Mouse (Mus musculus): ENCODE measurements around the gene Tmem116. TPM values are rescaled to one million over a fixed set of nuclear protein-coding genes. Genes with fewer than 3 reads are reported as not detected.

The Tmem116 gene
- 0.46 and 0.69 TPM in 2 replicates for polyA plus RNA-seq (2012; rRNA removed)
- 0.57 and 1.0 TPM in 2 replicates for polyA plus RNA-seq (2014; fragmentation: Nextera tagmentation; extraction: Ambion mirVana)

DNA sequence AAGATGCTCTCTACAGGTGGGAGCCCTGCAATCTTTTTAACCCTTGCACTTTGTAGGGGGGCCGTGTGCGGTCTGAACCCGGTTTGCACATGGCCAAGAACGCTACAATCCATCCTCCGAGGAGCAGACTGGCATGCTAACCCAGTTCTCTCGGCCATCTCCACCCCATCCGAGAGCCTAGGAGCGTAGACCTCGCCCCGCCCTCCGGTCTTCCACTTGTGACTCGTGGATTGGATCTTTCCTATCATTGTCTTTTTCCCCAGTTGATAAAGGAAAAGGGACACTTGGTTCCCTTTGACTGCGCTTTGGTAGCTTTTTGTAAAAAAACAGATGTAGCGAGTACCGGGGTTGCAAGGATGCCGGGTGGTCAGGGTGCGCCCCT is at the start of gene Tmem116:
Tmem116 (plus strand) TSS at position 250 of the 382 bp plus-strand sequence.
- ATAC-seq (ENCODE audit: insufficient read depth): peak; percentile 52
- H3K27ac ChIP-seq: peak within 1 kb of the TSS; percentile 87
- TF ChIP-seq EP300 (IDR thresholded peaks at IDR 0.05; ENCODE audit: low read depth) (no peak), CTCF (IDR thresholded peaks at IDR 0.05; ENCODE audit: low read depth) (no peak)
- peak in 2 of 3 experiments; percentile 53 to 58 for DNase-seq (ENCODE audit: low read depth in 3 of 3, low spot score in 3 of 3)
- WGBS (ENCODE audit: insufficient replicate concordance): under 1% methylated on average over 17 of the region's 17 CpGs
- peaks cover 28% of the 10 kb centered on the region for H3K36me3 ChIP-seq (replicated peaks; ENCODE audit: control insufficient read depth, insufficient read depth, low read depth)
- no peaks in the 10 kb centered on the region for H3K9me3 ChIP-seq (ENCODE audit: control insufficient read depth, low read length)
- peak within 1 kb of the TSS; percentile 73 to 91 for H3K4me3 ChIP-seq (ENCODE audit: insufficient read depth in 1 of 2, low read depth in 2 of 2, low read length in 2 of 2)
- peaks cover 8 to 15% of the 10 kb centered on the region in 2 experiments for H3K4me1 ChIP-seq (replicated peaks; ENCODE audit: control insufficient read depth in 2 of 2, insufficient read depth in 2 of 2, low read length in 1 of 2)
- H3K4me2 ChIP-seq (ENCODE audit: low read depth): peak within 1 kb of the TSS; percentile 88
- no peaks in the 10 kb centered on the region for H3K27me3 ChIP-seq (ENCODE audit: control insufficient read depth, insufficient read depth, low read length)
- peak within 1 kb of the TSS; percentile 91 for H3K9ac ChIP-seq (replicated peaks)

DNA sequence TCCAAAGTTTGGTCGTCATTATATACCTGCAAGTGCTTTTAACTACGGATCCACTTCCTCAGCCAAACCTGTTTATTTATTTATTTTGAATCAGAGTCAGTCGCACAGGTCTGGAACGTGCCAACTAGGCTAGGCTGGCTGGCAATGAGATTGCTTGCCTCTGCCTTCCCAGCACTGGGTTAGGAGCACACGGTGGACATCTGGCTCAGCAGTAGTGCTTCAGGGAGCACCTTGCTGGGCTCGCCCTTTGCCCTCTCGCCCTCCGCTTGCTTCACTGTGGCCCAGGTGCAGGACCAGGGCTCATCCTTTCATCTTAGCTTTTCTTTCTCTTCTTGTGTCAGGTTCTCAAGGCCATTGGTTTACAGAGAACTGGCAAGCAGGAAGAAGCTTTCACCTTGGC is 43.8 kb upstream of the Tmem116 start:
- ATAC-seq (ENCODE audit: insufficient read depth) (no peak), DNase-seq (ENCODE audit: low read depth in 3 of 3, low spot score in 3 of 3) (no peak)
- H3K27me3 ChIP-seq (ENCODE audit: control insufficient read depth, insufficient read depth, low read length): no peaks in the 10 kb centered on the region
- peaks cover 41% of the 10 kb centered on the region for H3K36me3 ChIP-seq (replicated peaks; ENCODE audit: control insufficient read depth, insufficient read depth, low read depth)
- H3K9ac ChIP-seq (replicated peaks): no peak overlapping the region
- H3K4me3 ChIP-seq (ENCODE audit: insufficient read depth in 1 of 2, low read depth in 2 of 2, low read length in 2 of 2): no peak overlapping the region
- no peaks in the 10 kb centered on the region for H3K9me3 ChIP-seq (ENCODE audit: control insufficient read depth, low read length)
- 89% methylated on average over 8 of the region's 8 CpGs for WGBS (ENCODE audit: insufficient replicate concordance)
- H3K27ac ChIP-seq: no peak overlapping the region
- H3K4me2 ChIP-seq (ENCODE audit: low read depth): no peak overlapping the region
- peaks cover 0 to 3% of the 10 kb centered on the region in 2 experiments; a peak in 1 of 4 replicates for H3K4me1 ChIP-seq (replicated peaks; ENCODE audit: control insufficient read depth in 2 of 2, insufficient read depth in 2 of 2, low read length in 1 of 2)
- TF ChIP-seq EP300 (IDR thresholded peaks at IDR 0.05; ENCODE audit: low read depth) (no peak), CTCF (IDR thresholded peaks at IDR 0.05; ENCODE audit: low read depth) (no peak)

DNA sequence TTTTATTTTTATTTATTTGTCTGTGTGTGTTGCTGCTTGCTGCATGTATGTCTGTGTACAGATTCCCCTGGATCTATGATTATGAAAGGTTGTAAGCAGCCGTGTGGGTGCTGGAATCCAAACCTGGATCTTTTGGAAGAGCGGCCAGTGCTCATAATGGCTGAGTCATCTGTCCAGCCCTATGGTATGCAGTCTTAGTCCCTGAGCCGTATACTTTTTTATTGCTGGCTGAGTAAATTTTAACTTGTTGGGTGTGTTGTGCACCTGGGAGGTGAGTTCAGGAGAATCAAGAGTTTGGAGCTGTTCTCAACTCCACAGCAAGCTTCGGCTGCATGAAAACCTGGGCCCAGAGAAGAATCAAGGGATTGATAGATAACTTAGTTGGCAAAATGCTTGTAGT is 40.7 kb upstream of the Tmem116 start:
- TF ChIP-seq EP300 (IDR thresholded peaks at IDR 0.05; ENCODE audit: low read depth): no peak
- no peak for TF ChIP-seq CTCF (IDR thresholded peaks at IDR 0.05; ENCODE audit: low read depth)
- no peak for ATAC-seq (ENCODE audit: insufficient read depth)
- Histone ChIP-seq H3K27me3 (ENCODE audit: control insufficient read depth, insufficient read depth, low read length) (no peaks in the 10 kb centered on the region), H3K9me3 (ENCODE audit: control insufficient read depth, low read length) (no peaks in the 10 kb centered on the region), H3K9ac (replicated peaks) (no peak overlapping the region), H3K4me3 (ENCODE audit: insufficient read depth in 1 of 2, low read depth in 2 of 2, low read length in 2 of 2) (no peak overlapping the region), H3K4me1 (replicated peaks; ENCODE audit: control insufficient read depth in 2 of 2, insufficient read depth in 2 of 2, low read length in 1 of 2) (no peaks in the 10 kb centered on the region), H3K27ac (no peak overlapping the region), H3K4me2 (ENCODE audit: low read depth) (no peak overlapping the region), H3K36me3 (replicated peaks; ENCODE audit: control insufficient read depth, insufficient read depth, low read depth) (peaks cover 68% of the 10 kb centered on the region)
- WGBS (ENCODE audit: insufficient replicate concordance): 78% methylated on average over 4 of the region's 4 CpGs
- no peak for DNase-seq (ENCODE audit: low read depth in 3 of 3, low spot score in 3 of 3)

DNA sequence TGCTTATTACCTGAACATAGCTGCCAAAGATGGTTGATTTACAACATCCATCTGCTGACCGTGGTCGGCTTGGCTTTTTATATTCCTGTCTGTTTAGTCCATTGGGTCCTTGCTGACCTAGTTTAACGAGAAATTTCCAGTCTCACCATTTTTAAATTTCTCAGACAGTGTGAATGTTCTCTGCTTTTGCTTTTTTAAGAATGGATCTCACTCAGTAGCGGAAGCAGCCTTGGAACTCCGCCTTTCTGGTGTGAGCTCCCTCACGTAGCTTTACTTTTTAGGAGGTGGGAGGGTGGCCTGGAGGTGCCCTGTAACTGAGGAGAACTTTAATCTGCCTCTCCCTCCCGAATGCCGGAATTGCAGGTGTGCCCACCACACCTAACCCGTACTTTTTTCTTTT is 31.0 kb upstream of the Tmem116 start:
- TF ChIP-seq CTCF (IDR thresholded peaks at IDR 0.05; ENCODE audit: low read depth): no peak
- TF ChIP-seq EP300 (IDR thresholded peaks at IDR 0.05; ENCODE audit: low read depth): no peak
- H3K36me3 ChIP-seq (replicated peaks; ENCODE audit: control insufficient read depth, insufficient read depth, low read depth): peaks cover 77% of the 10 kb centered on the region

DNA sequence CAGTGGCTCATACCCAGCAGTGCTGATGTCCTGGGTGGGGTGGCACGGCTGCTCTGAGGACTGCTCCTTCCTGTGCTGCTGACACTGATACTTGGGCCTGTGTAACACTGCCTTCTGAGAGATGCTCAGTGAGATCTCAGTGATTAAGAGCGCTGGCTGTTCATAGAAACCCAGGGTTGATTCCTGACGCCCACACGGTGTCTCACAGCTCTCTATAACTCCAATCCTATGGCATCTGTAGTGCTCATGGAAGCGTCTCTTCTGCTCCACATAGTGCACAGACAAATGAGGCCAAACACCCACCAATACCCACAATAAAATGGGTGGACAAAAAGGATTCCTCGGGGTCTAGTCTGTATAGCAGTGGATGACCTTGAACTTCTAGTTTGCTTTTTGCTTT is 28.9 kb upstream of the Tmem116 start:
- no peaks in the 10 kb centered on the region for H3K27me3 ChIP-seq (ENCODE audit: control insufficient read depth, insufficient read depth, low read length)
- no peak overlapping the region for H3K4me2 ChIP-seq (ENCODE audit: low read depth)
- WGBS (ENCODE audit: insufficient replicate concordance): 81% methylated on average over 6 of the region's 6 CpGs
- H3K27ac ChIP-seq: no peak overlapping the region
- DNase-seq (ENCODE audit: low read depth in 3 of 3, low spot score in 3 of 3): no peak
- peaks cover 77% of the 10 kb centered on the region for H3K36me3 ChIP-seq (replicated peaks; ENCODE audit: control insufficient read depth, insufficient read depth, low read depth)
- no peak overlapping the region for H3K4me3 ChIP-seq (ENCODE audit: insufficient read depth in 1 of 2, low read depth in 2 of 2, low read length in 2 of 2)
- ATAC-seq (ENCODE audit: insufficient read depth): no peak
- H3K9me3 ChIP-seq (ENCODE audit: control insufficient read depth, low read length): no peaks in the 10 kb centered on the region
- no peak overlapping the region for H3K9ac ChIP-seq (replicated peaks)
- TF ChIP-seq CTCF (IDR thresholded peaks at IDR 0.05; ENCODE audit: low read depth) (no peak), EP300 (IDR thresholded peaks at IDR 0.05; ENCODE audit: low read depth) (no peak)
- no peaks in the 10 kb centered on the region for H3K4me1 ChIP-seq (replicated peaks; ENCODE audit: control insufficient read depth in 2 of 2, insufficient read depth in 2 of 2, low read length in 1 of 2)

More for the DNA sequence above, 31.0 kb upstream of the Tmem116 start:
- H3K9ac ChIP-seq (replicated peaks): no peak overlapping the region
- no peaks in the 10 kb centered on the region for H3K9me3 ChIP-seq (ENCODE audit: control insufficient read depth, low read length)
- H3K4me2 ChIP-seq (ENCODE audit: low read depth): no peak overlapping the region
- no peaks in the 10 kb centered on the region for H3K4me1 ChIP-seq (replicated peaks; ENCODE audit: control insufficient read depth in 2 of 2, insufficient read depth in 2 of 2, low read length in 1 of 2)
- DNase-seq (ENCODE audit: low read depth in 3 of 3, low spot score in 3 of 3) (no peak), ATAC-seq (ENCODE audit: insufficient read depth) (no peak)
- WGBS (ENCODE audit: insufficient replicate concordance): 81% methylated on average over 9 of the region's 9 CpGs
- no peaks in the 10 kb centered on the region for H3K27me3 ChIP-seq (ENCODE audit: control insufficient read depth, insufficient read depth, low read length)
- no peak overlapping the region for H3K4me3 ChIP-seq (ENCODE audit: insufficient read depth in 1 of 2, low read depth in 2 of 2, low read length in 2 of 2)
- H3K27ac ChIP-seq: no peak overlapping the region
